Mouse (Mus musculus) intestine, postnatal 0 days (tissue): ENCODE data around the gene Cyp8b1. TPM values are rescaled to one million over a fixed set of nuclear protein-coding genes. Genes with fewer than 3 reads are reported as not detected.

Experiments used
- ATAC-seq: fragments of 200-750 bp; cut with Nextera tagmentation; 2 replicates; pipeline ENCODE4 v1.8.0; 2017; ENCODE audit warnings: mild to moderate bottlenecking, moderate TSS enrichment, moderate library complexity
- H3K27ac ChIP-seq: fragments of 300-500 bp; sonication (generic); 2 replicates; pipeline ENCODE4 v1.5.1; 2014; ENCODE audit warnings: mild to moderate bottlenecking, low read depth, low read length, moderate library complexity
- H3K27me3 ChIP-seq: fragments of 300-500 bp; sonication (generic); replicated peaks from 2 replicates; pipeline ENCODE4 v1.6.1; 2014; ENCODE audit warnings: low read length, mixed read lengths; ENCODE audit not compliant: control insufficient read depth, insufficient read depth
- H3K36me3 ChIP-seq: fragments of 300-500 bp; sonication (generic); 2 replicates; pipeline ENCODE4 v1.6.1; 2014; ENCODE audit warnings: mild to moderate bottlenecking, moderate library complexity; ENCODE audit not compliant: control insufficient read depth, insufficient read depth
- H3K4me1 ChIP-seq: fragments of 300-500 bp; sonication (generic); replicated peaks from 2 replicates; pipeline ENCODE4 v1.6.1; 2014; ENCODE audit warnings: antibody characterized with exemption, low read length, mixed read lengths; ENCODE audit not compliant: control insufficient read depth, insufficient read depth
- H3K4me2 ChIP-seq: fragments of 300-500 bp; sonication (generic); replicated peaks from 2 replicates; pipeline ENCODE4 v1.6.1; 2014; ENCODE audit warnings: low read depth, mild to moderate bottlenecking, moderate library complexity
- H3K4me3 ChIP-seq: fragments of 300-500 bp; sonication (generic); 2 replicates; pipeline ENCODE4 v1.5.1; 2014; ENCODE audit warnings: low read depth, low read length
- H3K9ac ChIP-seq: fragments of 300-500 bp; sonication (generic); 2 replicates; pipeline ENCODE4 v1.6.1; 2014; ENCODE audit warnings: mild to moderate bottlenecking, low read depth, low read length
- H3K9me3 ChIP-seq: fragments of 300-500 bp; sonication (generic); 2 replicates; pipeline ENCODE4 v1.6.1; 2016; ENCODE audit warnings: mixed run types; ENCODE audit not compliant: control insufficient read depth
- CTCF ChIP-seq: sonication (generic); IDR thresholded peaks from 2 replicates; pipeline ENCODE4 v1.5.1; 2016; ENCODE audit warnings: low read depth, mild to moderate bottlenecking, control low read depth, antibody characterized with exemption, moderate library complexity
- WGBS: fragments of 180-500 bp; shearing (Covaris S2); extraction: QIAGEN DNeasy Blood & Tissue Kit; methylation state at CpG from one replicate; pipeline ENCODE4 v1.1.7; 2014; 5-methylcytosine and 5-hydroxymethylcytosine counted together
- polyA plus RNA-seq: library from polyadenylated mRNA; unstranded; fragments of >200 nt; fragmentation: Nextera tagmentation; extraction: Ambion mirVana; gene quantifications from 2 replicates; pipeline ENCODE4 v1.2.1, GENCODE M21; 2015

The Cyp8b1 gene
- polyA plus RNA-seq, 1 experiment from 2014 or later = 3.3 TPM

DNA sequence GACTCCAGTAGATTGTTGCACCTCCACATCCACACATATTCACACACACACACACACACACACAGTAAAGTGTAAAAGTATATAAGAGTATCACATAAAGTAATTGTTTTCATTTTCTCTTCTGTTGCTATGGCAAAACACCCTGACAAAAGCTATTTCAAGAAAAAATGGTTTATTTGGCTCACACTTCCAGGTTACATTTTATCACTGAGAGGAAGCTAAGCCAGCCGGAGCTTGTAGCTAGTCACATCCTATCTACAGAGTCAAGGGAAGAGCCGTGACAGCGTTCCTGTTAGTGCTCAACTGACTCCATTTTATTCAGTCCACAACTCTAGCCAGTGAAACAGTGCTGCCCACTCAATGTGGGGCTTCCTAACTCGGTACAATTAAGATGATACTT is 32.3 kb upstream of the Cyp8b1 start:
- Histone ChIP-seq H3K9me3 (no peaks in the 10 kb centered on the region), H3K4me3 (no peak overlapping the region), H3K36me3 (no peaks in the 10 kb centered on the region), H3K4me1 (peaks cover 5% of the 10 kb centered on the region; the same call in 1 of the 2 replicates), H3K27ac (no peak overlapping the region), H3K27me3 (no peaks in the 10 kb centered on the region), H3K9ac (no peak overlapping the region), H3K4me2 (no peak overlapping the region)
- WGBS = 64% methylated on average over 4 of the region's 4 CpGs
- ATAC-seq = no peak
- no peak for TF ChIP-seq CTCF

DNA sequence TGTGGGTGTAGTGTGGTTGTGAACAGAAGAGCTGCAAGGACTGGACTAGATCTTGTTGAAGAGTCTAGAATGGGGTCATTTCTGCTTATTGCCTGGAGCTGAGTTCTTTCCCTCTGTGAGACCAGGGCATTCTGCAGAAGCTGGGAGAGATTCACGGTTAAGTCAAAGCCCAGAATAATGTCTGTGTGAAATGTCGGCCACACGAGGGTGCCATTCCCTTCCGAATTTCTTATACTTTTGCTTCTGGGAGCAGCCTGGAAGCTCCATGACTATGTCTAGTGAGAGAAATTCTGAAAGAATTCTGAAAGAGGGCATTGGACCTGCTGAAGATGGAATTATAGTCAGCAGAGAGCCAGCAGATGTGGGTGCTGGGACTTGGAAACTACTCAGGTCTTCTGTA is 31.7 kb upstream of the Cyp8b1 start:
- 1% methylated on average over 4 of the region's 4 CpGs for WGBS
- no peak overlapping the region for H3K27ac ChIP-seq
- no peaks in the 10 kb centered on the region for H3K9me3 ChIP-seq
- no peak for ATAC-seq
- no peak overlapping the region for H3K4me2 ChIP-seq
- H3K9ac ChIP-seq = no peak overlapping the region
- peaks cover 5% of the 10 kb centered on the region; the same call in 1 of the 2 replicates for H3K4me1 ChIP-seq
- peak; percentile 80 for TF ChIP-seq CTCF
- no peak overlapping the region for H3K4me3 ChIP-seq
- no peaks in the 10 kb centered on the region for H3K36me3 ChIP-seq
- no peaks in the 10 kb centered on the region for H3K27me3 ChIP-seq

DNA sequence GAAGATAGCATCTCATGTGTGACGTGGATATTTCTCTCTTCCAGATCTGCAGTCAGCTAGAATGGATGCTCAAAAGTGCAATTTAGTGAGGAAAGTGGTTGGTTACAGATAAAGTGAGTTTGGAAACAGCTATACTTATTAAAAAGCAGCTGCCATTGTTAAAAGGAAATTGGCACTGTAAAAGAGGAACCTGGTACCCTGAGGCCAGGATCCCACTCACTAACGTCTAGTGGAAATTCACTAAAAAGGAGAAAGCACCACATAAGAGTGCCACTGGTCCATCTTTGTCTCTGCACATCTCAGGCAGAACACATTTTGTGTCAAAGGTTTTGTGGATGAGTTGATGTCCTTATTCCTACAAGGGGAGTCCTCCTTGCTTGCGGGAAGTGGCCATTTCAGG is 27.5 kb upstream of the Cyp8b1 start:
- ATAC-seq = no peak
- no peaks in the 10 kb centered on the region for H3K36me3 ChIP-seq
- no peak overlapping the region for H3K27ac ChIP-seq
- no peak overlapping the region for H3K4me3 ChIP-seq
- WGBS = 80% methylated on average over 3 of the region's 3 CpGs
- no peaks in the 10 kb centered on the region for H3K4me1 ChIP-seq
- no peaks in the 10 kb centered on the region for H3K27me3 ChIP-seq
- no peak for TF ChIP-seq CTCF
- no peak overlapping the region for H3K9ac ChIP-seq
- H3K4me2 ChIP-seq = no peak overlapping the region
- no peaks in the 10 kb centered on the region for H3K9me3 ChIP-seq

DNA sequence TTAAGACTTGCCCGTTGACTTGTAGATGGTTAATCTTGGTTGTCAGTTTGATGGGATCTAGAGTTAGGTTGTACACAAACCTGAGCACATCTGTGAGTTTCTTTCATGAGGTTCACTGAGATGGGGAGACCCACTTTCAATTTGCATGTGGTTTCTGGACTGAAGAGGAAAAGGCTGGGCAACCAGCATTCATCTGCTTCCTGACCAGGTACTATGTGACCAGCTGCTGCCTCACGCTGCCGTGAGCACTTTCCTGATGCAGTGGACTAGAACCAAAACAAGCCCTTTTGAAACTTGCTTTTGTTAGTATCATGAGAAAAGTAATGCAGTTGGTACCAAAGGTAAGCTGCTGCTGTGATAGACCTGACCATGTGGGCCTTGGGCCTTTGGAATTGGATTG is 26.9 kb upstream of the Cyp8b1 start:
- no peak for ATAC-seq
- no peaks in the 10 kb centered on the region for H3K27me3 ChIP-seq
- no peak for TF ChIP-seq CTCF

DNA sequence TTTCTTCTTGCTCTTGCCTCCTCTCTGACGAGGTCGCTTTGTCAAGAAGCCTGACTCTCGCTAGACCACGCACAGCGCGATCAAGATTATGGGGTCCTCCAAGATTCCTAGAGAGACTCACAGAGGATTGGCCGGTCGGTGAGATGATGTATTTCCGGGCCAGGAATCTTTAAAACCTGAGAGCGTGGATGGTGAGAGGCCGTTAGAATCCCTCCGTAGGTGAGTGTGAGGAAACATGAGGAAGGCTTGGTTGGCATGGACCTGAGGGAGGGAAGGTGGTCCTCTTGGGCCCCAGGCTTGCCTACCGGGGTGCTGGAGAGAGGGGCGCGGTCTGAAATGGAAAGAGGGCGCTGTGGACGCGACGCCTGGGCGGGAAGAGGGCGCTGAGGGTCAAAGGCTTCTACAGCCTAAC is 21.8 kb upstream of the Cyp8b1 start:
- H3K27me3 ChIP-seq = no peaks in the 10 kb centered on the region
- H3K36me3 ChIP-seq = no peaks in the 10 kb centered on the region
- ATAC-seq = no peak
- 54% methylated on average over 21 of the region's 21 CpGs for WGBS
- no peak for TF ChIP-seq CTCF
- no peaks in the 10 kb centered on the region for H3K4me1 ChIP-seq
- H3K4me2 ChIP-seq = peak overlapping the region; percentile 54
- peak overlapping the region; percentile 29 for H3K4me3 ChIP-seq
- no peaks in the 10 kb centered on the region for H3K9me3 ChIP-seq
- H3K27ac ChIP-seq = no peak overlapping the region
- no peak overlapping the region for H3K9ac ChIP-seq

More for the DNA sequence above, 26.9 kb upstream of the Cyp8b1 start:
- H3K36me3 ChIP-seq = no peaks in the 10 kb centered on the region
- H3K4me1 ChIP-seq = no peaks in the 10 kb centered on the region
- no peak overlapping the region for H3K9ac ChIP-seq
- no peak overlapping the region for H3K4me2 ChIP-seq
- no peaks in the 10 kb centered on the region for H3K9me3 ChIP-seq
- no peak overlapping the region for H3K27ac ChIP-seq
- 80% methylated on average over 3 of the region's 3 CpGs for WGBS
- no peak overlapping the region for H3K4me3 ChIP-seq

- WGBS = 51% methylated on average over 6 of the region's 6 CpGs
- Histone ChIP-seq H3K4me1 (no peaks in the 10 kb centered on the region), H3K27me3 (no peaks in the 10 kb centered on the region), H3K36me3 (no peaks in the 10 kb centered on the region), H3K4me3 (no peak overlapping the region; the same call in 1 of the 2 replicates), H3K27ac (no peak overlapping the region), H3K4me2 (peak overlapping the region; percentile 54), H3K9ac (no peak overlapping the region), H3K9me3 (no peaks in the 10 kb centered on the region)
- no peak for ATAC-seq
- no peak for TF ChIP-seq CTCF
Observed at GRCm38 (mm10) chr9:121937451-121937864, 21.4 kb upstream of the Cyp8b1 start.

DNA sequence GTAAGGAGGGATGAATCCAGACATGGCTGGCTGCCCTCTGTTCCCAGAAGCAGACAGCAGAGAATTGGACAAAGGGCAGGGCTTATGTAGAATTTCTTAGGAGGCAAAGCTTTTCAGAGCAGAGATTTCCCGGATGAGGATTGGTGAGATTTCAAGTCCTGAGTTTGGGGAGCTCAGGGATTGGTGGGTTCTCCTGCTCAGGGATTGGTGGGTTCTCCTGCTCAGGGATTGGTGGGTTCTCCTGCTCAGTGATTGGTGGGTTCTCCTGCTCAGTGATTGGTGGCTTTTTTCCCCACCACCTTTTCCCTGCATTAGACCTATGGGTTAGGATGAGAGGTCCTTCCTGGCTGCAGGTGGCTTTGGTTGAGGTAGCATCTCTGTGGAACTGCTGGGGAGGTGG is 20.8 kb upstream of the Cyp8b1 start:
- ATAC-seq = no peak
- no peaks in the 10 kb centered on the region for H3K9me3 ChIP-seq
- no peaks in the 10 kb centered on the region for H3K4me1 ChIP-seq
- H3K36me3 ChIP-seq = no peaks in the 10 kb centered on the region
- 78% methylated on average over 1 of the region's 1 CpGs for WGBS
- no peak overlapping the region for H3K27ac ChIP-seq
- H3K4me3 ChIP-seq = no peak overlapping the region
- H3K27me3 ChIP-seq = no peaks in the 10 kb centered on the region
- H3K9ac ChIP-seq = no peak overlapping the region
- no peak for TF ChIP-seq CTCF
- no peak overlapping the region for H3K4me2 ChIP-seq
